Mouse (Mus musculus) spleen, adult 10 weeks (tissue): ENCODE data around the gene Has1. TPM values are rescaled to one million over a fixed set of nuclear protein-coding genes. Genes with fewer than 3 reads are reported as not detected.

Experiments used
- polyA plus RNA-seq: library from polyadenylated mRNA; stranded (reverse); fragments of 350-450 nt; fragmentation: Illumina TruSeq; extraction: RNeasy Lipid Tissue Mini Kit (QIAGEN cat#74804); gene quantifications from one replicate; pipeline ENCODE4 v1.2.3, GENCODE M21; 2015; ENCODE audit warnings: low replicate concordance; ENCODE audit not compliant: insufficient read depth

The Has1 gene
- polyA plus RNA-seq = not detected

GRCm38 (mm10) chr17:17855064-17855838 lies at the start of gene Has1:
Has1 (minus strand) TSS chr17:17855205.

GRCm38 (mm10) chr17:17887774-17888248 lies 32.8 kb upstream of the Has1 start, which contains the start of the genes Fpr2 and Fpr3:
Fpr2 (plus strand) TSS chr17:17887824.
Fpr3 (plus strand) TSS chr17:17887852.

GRCm38 (mm10) chr17:17883840-17884239 lies 28.8 kb upstream of the Has1 start, which contains the start of gene Fpr1:
Fpr1 (minus strand) TSS chr17:17883940.

GRCm38 (mm10) chr17:17826751-17827657 lies 28.0 kb downstream of the Has1 start, which contains the start of gene Spaca6:
Spaca6 (plus strand) TSS chr17:17827158.

Other genes starting within 250 kb of the Has1 start
- 94.8 TPM for gene Lnpep, start 230.2 kb downstream of the Has1 start, polyA plus RNA-seq
- 0.19 TPM for gene Vmn2r90, start 151.5 kb downstream of the Has1 start, polyA plus RNA-seq
- 22.7 TPM for gene Spaca6, start 28.0 kb downstream of the Has1 start, polyA plus RNA-seq
- 20.3 TPM for gene Fpr1, start 28.7 kb upstream of the Has1 start, polyA plus RNA-seq
- gene Fpr2, start 32.6 kb upstream of the Has1 start, polyA plus RNA-seq = 15.3 TPM
- not detected for gene Fpr3, start 32.6 kb upstream of the Has1 start, polyA plus RNA-seq
- not detected for gene Fpr-rs4, start 166.5 kb upstream of the Has1 start, polyA plus RNA-seq
- not detected for gene Vmn2r124, start 194.2 kb upstream of the Has1 start, polyA plus RNA-seq
- gene Vmn2r91, start 229.8 kb upstream of the Has1 start, polyA plus RNA-seq = not detected